Mouse (Mus musculus): ENCODE data around the gene Dab2ip. TPM values are rescaled to one million over a fixed set of nuclear protein-coding genes. Genes with fewer than 3 reads are reported as not detected.
A peak's percentile ranks its signal among the peaks of the same experiment; 100 is the strongest.

The Dab2ip gene
- polyA plus RNA-seq, 1 experiment from 2014 or later: 26.3 TPM

DNA sequence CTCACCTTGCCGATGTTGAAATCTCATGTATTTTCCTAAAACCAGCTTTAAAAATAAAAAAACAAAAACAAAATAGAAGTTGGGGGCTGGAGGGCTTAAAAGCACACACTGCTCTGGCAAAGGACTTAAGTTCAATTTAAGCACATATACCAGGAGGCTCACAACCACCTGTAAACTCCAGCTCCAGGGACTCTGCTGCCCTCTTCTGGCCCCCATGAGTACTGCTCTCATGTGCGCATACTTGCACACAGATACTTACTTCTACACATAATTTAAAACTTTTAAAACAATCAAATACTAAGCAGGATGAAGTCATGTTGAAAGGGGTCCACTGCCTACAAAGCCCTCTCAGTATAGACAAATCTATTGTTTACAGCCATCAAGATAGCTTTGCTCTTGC lies 176.9 kb downstream of the Dab2ip start:
- Histone ChIP-seq H3K4me3 (ENCODE audit: low read length) (no peak overlapping the region), H3K9me3 (ENCODE audit: low read length) (peaks cover 7% of the 10 kb centered on the region; the same call in 1 of the 2 replicates), H3K27ac (ENCODE audit: low read length) (no peak overlapping the region), H3K27me3 (ENCODE audit: insufficient read depth, low read length) (no peaks in the 10 kb centered on the region), H3K36me3 (ENCODE audit: insufficient read depth, low read length) (peaks cover 6% of the 10 kb centered on the region; the same call in 1 of the 2 replicates), H3K4me1 (ENCODE audit: insufficient read depth, low read length) (peaks cover 35% of the 10 kb centered on the region), H3K4me2 (replicated peaks; ENCODE audit: low read depth, low read length) (no peak overlapping the region), H3K9ac (replicated peaks; ENCODE audit: low read length) (no peak overlapping the region)
- 99% methylated on average over 2 of the region's 2 CpGs for WGBS
- ATAC-seq (ENCODE audit: low FRiP score, low TSS enrichment): no peak

GRCm38 (mm10) chr2:35736061-35736460 lies 178.0 kb downstream of the Dab2ip start:
- H3K4me2 ChIP-seq (replicated peaks; ENCODE audit: low read depth, low read length): no peak overlapping the region
- H3K36me3 ChIP-seq (ENCODE audit: insufficient read depth, low read length): peaks cover 4% of the 10 kb centered on the region; the same call in 1 of the 2 replicates
- 85% methylated on average over 2 of the region's 2 CpGs for WGBS
- ATAC-seq (ENCODE audit: low FRiP score, low TSS enrichment): no peak
- H3K4me3 ChIP-seq (ENCODE audit: low read length): no peak overlapping the region
- peaks cover 28% of the 10 kb centered on the region for H3K4me1 ChIP-seq (ENCODE audit: insufficient read depth, low read length)
- no peak overlapping the region for H3K9ac ChIP-seq (replicated peaks; ENCODE audit: low read length)
- H3K9me3 ChIP-seq (ENCODE audit: low read length): peaks cover 7% of the 10 kb centered on the region; the same call in 1 of the 2 replicates
- H3K27ac ChIP-seq (ENCODE audit: low read length): no peak overlapping the region
- no peaks in the 10 kb centered on the region for H3K27me3 ChIP-seq (ENCODE audit: insufficient read depth, low read length)

DNA sequence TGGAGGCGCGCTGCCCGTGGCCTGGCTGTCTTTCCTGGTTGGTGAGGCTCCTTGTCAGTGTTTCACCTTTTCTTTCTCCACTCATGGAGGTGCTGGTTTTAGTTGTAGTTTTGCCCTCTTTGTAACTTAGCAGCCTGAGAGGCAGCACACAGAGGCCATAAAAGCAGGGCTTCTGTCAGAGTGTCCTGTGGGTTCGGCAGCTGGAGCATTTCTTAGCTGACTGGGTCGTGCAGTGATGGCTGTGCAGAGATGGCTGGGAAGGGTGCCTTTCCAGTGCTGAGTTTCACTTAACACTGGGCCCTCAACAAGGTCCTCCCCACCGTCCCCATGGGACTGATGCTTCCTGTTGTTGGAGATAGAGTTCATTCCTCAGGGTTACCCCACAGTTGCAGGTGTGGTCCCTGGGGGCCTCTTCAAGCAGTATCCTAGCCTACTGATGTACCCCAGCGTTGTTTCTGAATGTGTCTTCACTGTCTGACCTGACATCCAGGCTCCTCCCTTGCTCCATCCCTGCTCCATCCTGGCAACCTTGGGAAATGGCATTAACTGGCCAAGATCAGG lies 179.5 kb downstream of the Dab2ip start:
- WGBS: 51% methylated on average over 7 of the region's 7 CpGs
- Histone ChIP-seq H3K4me1 (ENCODE audit: insufficient read depth, low read length) (peaks cover 17% of the 10 kb centered on the region), H3K27ac (ENCODE audit: low read length) (peak overlapping the region; percentile 63), H3K9ac (replicated peaks; ENCODE audit: low read length) (no peak overlapping the region), H3K9me3 (ENCODE audit: low read length) (peaks cover 7% of the 10 kb centered on the region; the same call in 1 of the 2 replicates), H3K36me3 (ENCODE audit: insufficient read depth, low read length) (no peaks in the 10 kb centered on the region), H3K4me2 (replicated peaks; ENCODE audit: low read depth, low read length) (no peak overlapping the region), H3K4me3 (ENCODE audit: low read length) (no peak overlapping the region), H3K27me3 (ENCODE audit: insufficient read depth, low read length) (no peaks in the 10 kb centered on the region)
- ATAC-seq (ENCODE audit: low FRiP score, low TSS enrichment): peak; percentile 37; the same call in 1 of the 2 replicates

DNA sequence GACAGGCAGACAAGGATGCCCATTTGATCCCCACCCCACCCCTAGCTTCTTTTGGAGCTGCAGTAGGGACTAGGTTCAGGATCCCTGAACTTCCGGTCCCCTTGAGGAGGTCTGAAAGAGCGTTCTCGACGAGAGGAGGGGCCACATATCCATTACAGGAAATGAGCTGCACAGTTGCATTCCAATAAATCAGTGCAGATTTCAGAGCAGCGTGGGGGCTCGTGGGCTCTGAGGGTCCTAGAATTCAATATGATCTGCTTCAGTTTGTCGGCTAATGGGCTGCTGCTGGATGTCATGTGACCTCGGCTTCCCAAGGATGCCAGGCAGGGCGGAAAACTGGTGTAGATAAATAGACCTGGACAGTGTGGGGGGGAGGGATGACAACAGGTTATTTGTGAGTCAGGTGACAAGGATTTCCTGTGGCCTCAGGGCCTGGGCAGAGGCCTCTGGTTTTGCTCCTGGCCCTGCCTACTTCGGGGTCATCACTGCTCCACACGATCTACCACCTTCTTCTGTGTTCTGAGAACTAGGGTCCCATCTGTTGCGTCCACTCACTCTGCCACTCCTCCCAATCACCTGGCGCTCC lies 181.7 kb downstream of the Dab2ip start:
- H3K27ac ChIP-seq (ENCODE audit: low read length): no peak overlapping the region
- no peak overlapping the region for H3K9ac ChIP-seq (replicated peaks; ENCODE audit: low read length)
- H3K4me3 ChIP-seq (ENCODE audit: low read length): no peak overlapping the region
- no peaks in the 10 kb centered on the region for H3K36me3 ChIP-seq (ENCODE audit: insufficient read depth, low read length)
- H3K27me3 ChIP-seq (ENCODE audit: insufficient read depth, low read length): no peaks in the 10 kb centered on the region
- WGBS: 15% methylated on average over 13 of the region's 13 CpGs
- H3K9me3 ChIP-seq (ENCODE audit: low read length): peaks cover 6% of the 10 kb centered on the region; the same call in 1 of the 2 replicates
- peak; percentile 57 for ATAC-seq (ENCODE audit: low FRiP score, low TSS enrichment)
- H3K4me2 ChIP-seq (replicated peaks; ENCODE audit: low read depth, low read length): peak overlapping the region; percentile 14; the same call in 1 of the 2 replicates
- H3K4me1 ChIP-seq (ENCODE audit: insufficient read depth, low read length): peaks cover 17% of the 10 kb centered on the region

DNA sequence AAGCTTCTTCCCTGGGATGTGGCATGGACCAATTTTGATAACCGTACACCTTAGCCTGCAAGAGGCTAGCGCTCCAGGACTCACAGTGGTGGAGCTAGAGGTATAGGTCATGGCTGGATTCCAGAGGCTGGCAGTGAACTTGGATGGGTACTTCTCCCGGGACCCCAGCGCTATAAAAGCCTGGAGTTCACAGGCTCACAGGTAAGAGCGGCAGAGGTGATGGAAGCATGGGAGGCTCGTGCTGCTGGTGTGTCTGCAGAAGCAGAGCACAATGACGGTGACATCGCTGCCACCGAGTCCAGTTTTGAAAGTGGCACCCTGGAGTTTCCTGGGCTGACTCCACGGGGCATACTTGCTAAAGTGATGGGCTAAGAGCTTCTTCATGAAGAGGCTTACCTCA lies 187.8 kb downstream of the Dab2ip start:
- no peak overlapping the region for H3K9ac ChIP-seq (replicated peaks; ENCODE audit: low read length)
- no peaks in the 10 kb centered on the region for H3K9me3 ChIP-seq (ENCODE audit: low read length)
- no peak for ATAC-seq (ENCODE audit: low FRiP score, low TSS enrichment)
- no peaks in the 10 kb centered on the region for H3K27me3 ChIP-seq (ENCODE audit: insufficient read depth, low read length)
- H3K4me2 ChIP-seq (replicated peaks; ENCODE audit: low read depth, low read length): no peak overlapping the region
- H3K36me3 ChIP-seq (ENCODE audit: insufficient read depth, low read length): no peaks in the 10 kb centered on the region
- no peaks in the 10 kb centered on the region for H3K4me1 ChIP-seq (ENCODE audit: insufficient read depth, low read length)
- no peak overlapping the region for H3K4me3 ChIP-seq (ENCODE audit: low read length)
- H3K27ac ChIP-seq (ENCODE audit: low read length): no peak overlapping the region
- 89% methylated on average over 10 of the region's 10 CpGs for WGBS

GRCm38 (mm10) chr2:35746638-35747037 lies 188.6 kb downstream of the Dab2ip start:
- ATAC-seq (ENCODE audit: low FRiP score, low TSS enrichment): no peak
- Histone ChIP-seq H3K27ac (ENCODE audit: low read length) (no peak overlapping the region), H3K9me3 (ENCODE audit: low read length) (no peaks in the 10 kb centered on the region), H3K4me1 (ENCODE audit: insufficient read depth, low read length) (peaks cover 2% of the 10 kb centered on the region; the same call in 1 of the 2 replicates), H3K27me3 (ENCODE audit: insufficient read depth, low read length) (no peaks in the 10 kb centered on the region), H3K9ac (replicated peaks; ENCODE audit: low read length) (no peak overlapping the region), H3K4me2 (replicated peaks; ENCODE audit: low read depth, low read length) (no peak overlapping the region), H3K4me3 (ENCODE audit: low read length) (no peak overlapping the region), H3K36me3 (ENCODE audit: insufficient read depth, low read length) (no peaks in the 10 kb centered on the region)
- WGBS: 38% methylated on average over 3 of the region's 7 CpGs

DNA sequence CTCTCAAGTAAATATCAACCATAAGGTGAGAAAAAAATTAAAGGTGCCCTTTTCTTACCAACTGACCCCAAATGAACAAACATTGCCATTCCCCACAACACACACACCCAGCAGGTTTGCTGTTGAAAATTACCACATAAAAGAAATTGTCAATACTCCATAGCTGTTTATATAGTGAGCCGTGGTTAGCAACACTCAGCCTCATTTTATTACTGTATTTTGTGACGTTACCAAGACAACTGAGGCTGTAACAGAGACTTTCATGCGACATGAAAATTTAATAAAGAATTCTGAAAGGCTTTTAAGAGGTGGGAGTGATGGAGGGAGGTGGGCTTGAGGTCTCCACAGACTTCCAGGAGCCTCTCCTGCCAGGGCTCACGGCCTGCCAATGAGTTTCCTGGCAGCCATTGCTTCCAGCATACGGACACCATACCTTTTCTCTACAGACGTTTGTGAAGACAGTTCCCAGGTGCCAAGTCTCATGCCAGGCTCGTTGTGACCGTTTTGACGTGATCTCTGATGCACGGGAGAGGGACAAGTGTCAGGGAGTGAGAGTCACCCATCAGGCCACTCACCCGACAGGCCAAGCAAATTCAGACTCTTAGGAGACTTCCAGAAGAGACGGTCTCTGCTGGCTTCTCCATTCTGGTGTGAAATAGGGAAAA lies 189.4 kb downstream of the Dab2ip start:
- no peak overlapping the region for H3K4me2 ChIP-seq (replicated peaks; ENCODE audit: low read depth, low read length)
- H3K9ac ChIP-seq (replicated peaks; ENCODE audit: low read length): no peak overlapping the region
- H3K4me1 ChIP-seq (ENCODE audit: insufficient read depth, low read length): peaks cover 2% of the 10 kb centered on the region; the same call in 1 of the 2 replicates
- H3K27me3 ChIP-seq (ENCODE audit: insufficient read depth, low read length): no peaks in the 10 kb centered on the region
- 69% methylated on average over 12 of the region's 12 CpGs for WGBS
- no peak for ATAC-seq (ENCODE audit: low FRiP score, low TSS enrichment)
- H3K36me3 ChIP-seq (ENCODE audit: insufficient read depth, low read length): no peaks in the 10 kb centered on the region
- no peak overlapping the region for H3K4me3 ChIP-seq (ENCODE audit: low read length)
- no peaks in the 10 kb centered on the region for H3K9me3 ChIP-seq (ENCODE audit: low read length)
- H3K27ac ChIP-seq (ENCODE audit: low read length): no peak overlapping the region

DNA sequence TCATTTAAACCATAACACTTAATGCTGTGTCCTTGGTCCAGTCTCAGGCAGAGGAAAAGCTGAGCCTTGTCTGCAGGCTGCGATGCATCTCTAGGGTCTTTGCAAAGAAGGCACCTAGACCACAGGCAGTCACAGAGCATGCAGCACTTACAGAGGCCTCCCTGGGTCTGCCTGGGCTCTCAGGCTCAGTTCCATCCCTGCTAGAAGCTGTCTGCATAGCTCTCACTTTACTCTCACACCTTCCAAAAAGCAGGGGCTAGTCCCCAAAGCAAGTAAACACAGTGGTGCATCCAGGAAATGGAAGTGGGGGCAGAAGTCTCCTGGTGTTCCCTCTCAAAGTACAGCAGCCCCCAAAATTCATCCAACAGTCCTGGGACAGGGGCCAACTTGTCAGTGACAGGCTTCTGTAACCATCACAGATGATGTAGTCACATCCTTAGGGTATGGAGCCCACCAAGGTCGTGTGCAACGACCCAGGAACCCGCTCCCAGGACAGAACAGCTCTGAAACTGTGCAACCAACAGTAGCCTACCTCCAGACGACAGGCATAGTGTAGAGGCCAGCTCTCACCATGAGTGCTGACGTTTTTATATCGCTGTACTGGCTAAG lies 192.6 kb downstream of the Dab2ip start:
- WGBS: 33% methylated on average over 7 of the region's 7 CpGs

DNA sequence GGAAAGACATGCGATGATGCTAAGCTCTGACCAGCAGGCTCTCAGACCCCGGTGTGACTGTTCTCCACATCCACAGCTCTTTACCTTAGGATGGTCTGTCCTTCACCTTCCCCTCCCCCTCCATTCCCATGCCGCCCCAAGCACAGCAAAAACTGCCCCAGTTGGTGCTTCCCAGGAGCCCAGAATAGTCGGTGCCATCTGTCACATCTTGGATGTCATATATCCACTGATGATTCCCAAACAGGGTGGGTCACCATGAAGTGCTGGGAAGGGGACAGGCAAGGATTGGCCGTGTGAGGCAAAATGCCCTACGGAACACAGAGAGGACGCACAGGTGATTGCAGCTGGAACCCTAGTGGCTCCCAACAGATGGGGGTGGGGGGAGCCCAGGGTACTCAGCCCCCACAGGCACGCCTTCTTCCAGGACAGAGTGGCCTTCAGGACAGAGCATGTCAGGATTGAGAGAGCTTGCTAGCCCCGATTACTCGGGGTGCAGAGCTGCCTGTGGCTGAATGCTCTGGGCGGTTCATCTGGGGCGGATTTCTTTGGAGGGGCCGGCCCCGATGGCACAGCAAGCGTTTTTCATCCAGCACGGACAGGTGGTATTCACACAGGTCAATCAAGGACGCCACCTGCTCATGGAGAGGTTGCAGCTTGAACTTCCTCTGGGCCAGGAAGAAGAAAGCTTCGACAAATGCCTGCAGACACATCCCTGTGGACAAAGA lies 193.9 kb downstream of the Dab2ip start:
- no peak for ATAC-seq (ENCODE audit: low FRiP score, low TSS enrichment)
- Histone ChIP-seq H3K9me3 (ENCODE audit: low read length) (no peaks in the 10 kb centered on the region), H3K36me3 (ENCODE audit: insufficient read depth, low read length) (no peaks in the 10 kb centered on the region), H3K27me3 (ENCODE audit: insufficient read depth, low read length) (no peaks in the 10 kb centered on the region), H3K4me1 (ENCODE audit: insufficient read depth, low read length) (peaks cover 2% of the 10 kb centered on the region; the same call in 1 of the 2 replicates), H3K27ac (ENCODE audit: low read length) (no peak overlapping the region), H3K4me2 (replicated peaks; ENCODE audit: low read depth, low read length) (no peak overlapping the region), H3K9ac (replicated peaks; ENCODE audit: low read length) (no peak overlapping the region), H3K4me3 (ENCODE audit: low read length) (no peak overlapping the region)
- 82% methylated on average over 18 of the region's 18 CpGs for WGBS

More for the DNA sequence above, 192.6 kb downstream of the Dab2ip start:
- no peaks in the 10 kb centered on the region for H3K27me3 ChIP-seq (ENCODE audit: insufficient read depth, low read length)
- H3K9ac ChIP-seq (replicated peaks; ENCODE audit: low read length): no peak overlapping the region
- peaks cover 2% of the 10 kb centered on the region; the same call in 1 of the 2 replicates for H3K4me1 ChIP-seq (ENCODE audit: insufficient read depth, low read length)
- H3K9me3 ChIP-seq (ENCODE audit: low read length): no peaks in the 10 kb centered on the region
- H3K36me3 ChIP-seq (ENCODE audit: insufficient read depth, low read length): no peaks in the 10 kb centered on the region
- ATAC-seq (ENCODE audit: low FRiP score, low TSS enrichment): no peak
- H3K4me2 ChIP-seq (replicated peaks; ENCODE audit: low read depth, low read length): no peak overlapping the region
- no peak overlapping the region for H3K27ac ChIP-seq (ENCODE audit: low read length)
- H3K4me3 ChIP-seq (ENCODE audit: low read length): no peak overlapping the region
